Mouse (Mus musculus) thymus, adult 2 months (tissue): ENCODE measurements at regions not wholly inside any gene's neighbourhood (a gene's known extent, or its start where the extent isn't known, plus 50 kb on each side); places are given as distances from the start of the nearest gene placed in this dataset.

ENCODE experiments used
- DNase-seq: peaks from one replicate; pipeline ENCODE4 v3.0.0; 2021
- H3K27ac ChIP-seq: fragments of 200-500 bp; 2 replicates; pipeline ENCODE4 v1.5.1; 2012; ENCODE audit warnings: low read length, control low read depth; ENCODE audit not compliant: control insufficient read depth, insufficient read depth
- H3K27me3 ChIP-seq: fragments of 200-500 bp; 2 replicates; pipeline ENCODE4 v1.6.1; 2012; ENCODE audit warnings: mild to moderate bottlenecking, low read length, moderate library complexity, mixed read lengths; ENCODE audit not compliant: control insufficient read depth, insufficient read depth
- H3K36me3 ChIP-seq: fragments of 200-500 bp; 2 replicates; pipeline ENCODE4 v1.6.1; 2012; ENCODE audit warnings: mild to moderate bottlenecking, low read length, moderate library complexity; ENCODE audit not compliant: control insufficient read depth, insufficient read depth
- H3K4me1 ChIP-seq: fragments of 200-500 bp; replicated peaks from 2 replicates; pipeline ENCODE4 v1.6.1; 2012; ENCODE audit warnings: low read length; ENCODE audit not compliant: control insufficient read depth, insufficient read depth
- H3K4me3 ChIP-seq: fragments of 200-500 bp; 2 replicates; pipeline ENCODE4 v1.5.1; 2012; ENCODE audit warnings: mild to moderate bottlenecking, low read length, control low read depth, moderate library complexity; ENCODE audit not compliant: control insufficient read depth, insufficient read depth
- CTCF ChIP-seq: fragments of 200-500 bp; IDR thresholded peaks from 2 replicates; pipeline ENCODE4 v1.5.1; 2012; ENCODE audit warnings: mild to moderate bottlenecking, control low read depth, low read length, moderate library complexity, borderline replicate concordance; ENCODE audit not compliant: control insufficient read depth, poor library complexity, insufficient read depth; ENCODE audit errors: extremely low read depth
- POLR2A ChIP-seq: fragments of 200-500 bp; IDR thresholded peaks from 2 replicates; pipeline ENCODE4 v1.6.1; 2012; ENCODE audit warnings: mild to moderate bottlenecking, low read length, control low read depth, moderate library complexity; ENCODE audit not compliant: control insufficient read depth, poor library complexity, insufficient read depth; ENCODE audit errors: extremely low read depth
- WGBS: fragments of 180-500 bp; shearing (Covaris S2); methylation state at CpG from one replicate; pipeline ENCODE4 v1.1.7; 2018; 5-methylcytosine and 5-hydroxymethylcytosine counted together

DNA sequence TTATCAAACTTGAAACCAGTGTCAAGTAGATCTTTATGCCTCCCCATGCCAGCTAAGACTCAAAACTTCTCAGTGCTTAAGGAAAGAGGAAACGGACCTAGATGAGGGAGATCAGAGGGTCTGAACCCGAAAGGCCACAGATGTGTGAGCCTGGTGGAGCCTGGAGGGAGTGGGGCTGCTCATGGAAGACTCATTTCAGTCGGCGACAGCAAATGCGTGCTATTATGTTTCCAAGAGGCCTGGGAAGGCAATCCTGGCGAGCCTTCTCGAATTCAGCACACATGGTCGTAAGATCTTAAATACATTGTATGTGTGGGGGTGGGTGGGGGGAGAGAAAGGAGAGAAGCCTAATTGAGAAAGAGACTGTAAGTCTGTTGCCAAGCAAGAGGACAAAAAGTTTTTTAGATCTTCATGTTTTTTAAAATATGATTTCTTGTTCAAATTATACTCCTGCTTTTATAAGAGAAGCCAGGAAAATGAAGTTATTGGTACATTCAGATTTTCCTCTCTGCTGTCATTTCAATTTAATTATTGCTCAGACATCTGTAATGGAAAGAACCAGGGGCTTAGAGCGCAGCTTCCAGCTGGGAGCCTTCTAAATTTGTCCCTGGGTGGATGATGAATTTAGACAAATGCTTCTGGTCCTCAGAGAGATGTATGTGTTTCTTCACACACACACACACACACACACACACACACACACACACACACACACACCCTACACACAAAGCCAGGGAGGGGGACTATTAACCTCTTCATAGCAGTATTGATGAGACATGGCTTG lies 153.5 kb upstream of the Gas1 start:
- Histone ChIP-seq H3K27me3 (no peaks in the 10 kb centered on the region), H3K4me3 (no peak overlapping the region), H3K27ac (no peak overlapping the region), H3K36me3 (no peaks in the 10 kb centered on the region), H3K4me1 (no peaks in the 10 kb centered on the region)
- no peak for DNase-seq
- no peak for TF ChIP-seq CTCF
- TF ChIP-seq POLR2A = no peak
- WGBS = 79% methylated on average over 9 of the region's 9 CpGs

DNA sequence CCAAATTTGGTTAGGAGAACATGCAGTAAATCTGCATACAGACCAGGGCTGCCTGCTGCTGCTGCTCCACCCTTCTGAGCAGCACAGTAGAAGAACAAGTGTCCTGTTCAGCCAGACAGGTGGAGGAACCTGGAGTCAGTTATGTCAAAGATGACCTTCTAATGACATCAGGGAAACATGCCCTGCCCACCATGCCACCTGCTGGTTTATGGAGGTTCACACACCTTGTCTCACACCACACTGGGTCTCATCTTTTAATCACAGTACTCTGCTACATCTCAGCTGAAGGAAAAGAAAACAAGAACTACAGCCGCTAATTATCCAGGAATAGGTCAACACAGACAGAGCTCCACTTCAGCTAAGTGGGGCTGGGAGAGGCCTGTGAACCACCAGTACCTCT lies 159.0 kb upstream of the Gas1 start:
- no peaks in the 10 kb centered on the region for H3K36me3 ChIP-seq
- no peak overlapping the region for H3K4me3 ChIP-seq
- H3K4me1 ChIP-seq = no peaks in the 10 kb centered on the region
- DNase-seq = no peak
- TF ChIP-seq POLR2A (no peak), CTCF (no peak)
- 74% methylated on average over 1 of the region's 1 CpGs for WGBS
- no peaks in the 10 kb centered on the region for H3K27me3 ChIP-seq
- no peak overlapping the region for H3K27ac ChIP-seq

DNA sequence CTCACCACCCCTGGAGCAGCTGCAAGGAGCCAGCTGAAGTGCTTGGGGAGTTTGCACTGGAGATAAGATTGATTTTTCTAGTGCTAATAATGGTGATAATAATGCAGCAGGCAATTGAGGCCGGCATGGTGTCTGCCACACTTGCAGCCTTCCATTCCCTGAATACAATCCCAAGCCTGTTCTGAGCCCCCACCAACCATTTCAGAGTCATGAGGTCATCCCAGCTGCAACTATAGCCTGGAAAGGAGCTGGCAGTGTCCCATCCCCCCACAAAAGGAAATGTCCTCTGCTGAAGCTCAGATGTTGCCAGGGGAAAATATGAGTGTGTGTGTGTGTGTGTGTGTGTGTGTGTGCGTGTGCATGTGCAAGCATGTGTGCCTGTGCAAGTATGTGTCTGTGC lies 160.2 kb upstream of the Gas1 start:
- no peaks in the 10 kb centered on the region for H3K4me1 ChIP-seq
- TF ChIP-seq POLR2A (no peak), CTCF (no peak)
- no peak overlapping the region for H3K4me3 ChIP-seq
- WGBS = 66% methylated on average over 2 of the region's 2 CpGs
- H3K27me3 ChIP-seq = no peaks in the 10 kb centered on the region
- no peaks in the 10 kb centered on the region for H3K36me3 ChIP-seq
- no peak overlapping the region for H3K27ac ChIP-seq
- DNase-seq = no peak

DNA sequence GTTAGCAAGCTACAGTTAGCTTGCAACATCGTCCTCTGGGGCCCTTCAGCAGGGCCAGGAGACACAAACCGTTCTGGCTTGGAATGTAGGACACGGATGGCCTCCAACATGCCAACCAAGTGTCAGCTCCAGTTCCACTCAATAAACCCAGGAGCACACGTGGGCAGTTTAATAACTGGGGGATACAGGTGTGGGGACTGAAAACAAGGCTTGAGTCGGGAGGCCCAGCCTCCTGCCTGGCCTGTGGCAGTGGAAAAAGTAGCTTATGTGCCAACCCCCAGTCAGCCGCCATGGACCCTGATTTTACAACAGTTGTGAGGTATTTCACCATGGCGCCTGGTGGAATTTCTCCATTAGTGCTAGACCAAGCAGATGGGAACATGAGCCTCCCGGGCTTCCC lies 160.9 kb upstream of the Gas1 start:
- Histone ChIP-seq H3K27me3 (no peaks in the 10 kb centered on the region), H3K4me1 (no peaks in the 10 kb centered on the region), H3K4me3 (no peak overlapping the region), H3K36me3 (no peaks in the 10 kb centered on the region), H3K27ac (no peak overlapping the region)
- no peak for DNase-seq
- 91% methylated on average over 8 of the region's 8 CpGs for WGBS
- no peak for TF ChIP-seq CTCF
- no peak for TF ChIP-seq POLR2A

DNA sequence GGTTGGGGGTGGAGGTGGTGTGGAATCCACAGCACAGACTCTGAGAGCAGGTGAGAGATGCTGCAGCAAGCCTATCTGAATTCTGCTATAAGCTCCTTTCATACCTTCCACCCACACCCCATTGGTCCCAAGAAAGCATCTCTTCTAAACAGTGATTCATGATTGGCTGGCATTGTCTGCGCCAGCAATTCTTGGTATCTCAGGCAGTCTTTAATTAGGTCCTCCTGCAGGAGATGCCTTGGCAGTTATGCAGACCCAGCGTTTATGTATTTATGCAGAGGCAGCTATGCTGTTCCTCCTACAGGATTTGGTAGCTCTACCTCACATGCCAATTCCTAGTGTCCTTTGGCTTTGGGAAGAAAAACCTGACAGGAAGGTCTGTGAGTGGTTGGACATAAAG lies 162.9 kb upstream of the Gas1 start:
- WGBS = 91% methylated on average over 2 of the region's 2 CpGs
- no peak for DNase-seq
- no peaks in the 10 kb centered on the region for H3K4me1 ChIP-seq
- H3K4me3 ChIP-seq = no peak overlapping the region
- TF ChIP-seq POLR2A = no peak
- TF ChIP-seq CTCF = no peak
- no peaks in the 10 kb centered on the region for H3K27me3 ChIP-seq
- no peak overlapping the region for H3K27ac ChIP-seq
- H3K36me3 ChIP-seq = no peaks in the 10 kb centered on the region

DNA sequence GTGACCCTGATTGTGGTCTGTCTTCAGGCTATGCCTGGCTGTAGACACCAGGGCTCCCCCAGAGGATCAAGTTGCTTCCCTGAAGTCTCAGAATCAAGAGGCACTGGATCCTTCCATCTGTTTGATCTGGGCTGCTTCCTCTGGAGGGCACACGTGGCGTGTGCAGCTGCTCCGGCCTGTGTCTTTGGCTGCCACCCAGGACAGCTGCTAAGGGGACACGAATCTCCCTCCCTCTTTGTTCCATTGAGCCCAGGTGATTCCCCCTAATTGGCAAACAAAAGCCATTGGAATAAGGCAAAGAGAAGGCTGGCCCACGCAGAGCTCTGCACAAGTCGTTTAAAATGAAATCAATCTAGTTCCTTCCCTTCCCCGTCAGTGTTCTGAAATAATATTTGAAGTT lies 170.7 kb upstream of the Gas1 start:
- TF ChIP-seq CTCF = no peak
- TF ChIP-seq POLR2A = no peak
- H3K4me1 ChIP-seq = no peaks in the 10 kb centered on the region
- H3K27me3 ChIP-seq = no peaks in the 10 kb centered on the region
- no peak overlapping the region for H3K27ac ChIP-seq
- WGBS = 44% methylated on average over 7 of the region's 7 CpGs
- H3K36me3 ChIP-seq = no peaks in the 10 kb centered on the region
- H3K4me3 ChIP-seq = no peak overlapping the region
- DNase-seq = no peak

DNA sequence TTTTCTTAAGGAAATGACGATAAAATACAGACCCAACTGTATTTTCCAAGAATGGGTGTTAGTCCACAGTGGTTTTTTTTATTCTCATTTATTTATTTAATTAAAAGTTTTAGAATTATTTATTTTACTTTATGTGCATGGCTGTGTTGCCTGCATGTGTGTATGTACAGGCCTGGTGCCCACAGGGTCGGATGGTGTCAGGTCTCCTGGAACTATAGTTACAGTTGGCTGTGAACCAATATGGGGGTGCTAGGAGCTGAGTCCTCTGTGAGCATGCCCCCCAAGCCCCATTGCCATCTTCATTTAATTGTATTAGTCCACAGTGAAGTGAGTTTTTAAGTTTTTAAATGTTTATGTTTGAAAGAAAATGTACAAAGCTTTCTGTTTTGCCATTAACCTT lies 171.3 kb upstream of the Gas1 start:
- H3K4me3 ChIP-seq = no peak overlapping the region
- H3K27me3 ChIP-seq = no peaks in the 10 kb centered on the region
- H3K4me1 ChIP-seq = no peaks in the 10 kb centered on the region
- TF ChIP-seq POLR2A (no peak), CTCF (no peak)
- DNase-seq = no peak
- 78% methylated on average over 2 of the region's 2 CpGs for WGBS
- no peak overlapping the region for H3K27ac ChIP-seq
- H3K36me3 ChIP-seq = no peaks in the 10 kb centered on the region
